Mouse (Mus musculus) spleen, adult 2 months (tissue): ENCODE measurements at regions not wholly inside any gene's neighbourhood (a gene's known extent, or its start where the extent isn't known, plus 50 kb on each side); places are given as distances from the start of the nearest gene placed in this dataset.

Source experiments
- CTCF ChIP-seq: fragments of 200-500 bp; IDR thresholded peaks from 2 replicates; pipeline ENCODE4 v1.5.1; 2011; ENCODE audit warnings: mild to moderate bottlenecking, inconsistent platforms; ENCODE audit not compliant: insufficient read depth, insufficient read length, insufficient replicate concordance; ENCODE audit errors: extremely low read depth
- POLR2A ChIP-seq: fragments of 200-500 bp; IDR thresholded peaks from 2 replicates; pipeline ENCODE4 v1.6.1; 2011; ENCODE audit warnings: low read depth, low read length, inconsistent platforms

DNA sequence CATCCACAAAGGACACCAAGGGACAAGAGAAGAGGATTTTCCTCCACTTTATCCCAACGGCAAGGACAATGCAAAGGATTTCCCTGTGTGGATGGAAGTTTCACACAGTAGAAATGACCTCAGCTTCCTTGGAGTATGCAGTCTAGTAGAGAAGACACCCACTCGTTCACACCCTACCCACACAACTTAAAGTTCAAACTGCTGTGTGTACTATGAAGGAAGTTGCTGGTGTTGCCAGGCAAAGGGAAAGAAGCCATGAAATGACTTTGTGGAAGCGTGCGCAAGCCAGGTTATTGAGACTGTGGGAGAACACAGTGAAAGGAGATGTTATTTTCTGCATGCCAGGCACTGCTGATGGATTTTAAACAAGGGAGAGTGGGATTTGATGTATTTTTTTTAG, 527.3 kb downstream of the Zfp536 start:
- TF ChIP-seq POLR2A (no peak), CTCF (no peak)
